Mouse (Mus musculus) C2C12 (cell line): ENCODE data around the gene Vwa5b2.

Source experiments
- CTCF ChIP-seq: IDR thresholded peaks from one replicate; pipeline ENCODE4 v1.5.1; 2011; ENCODE audit not compliant: control insufficient read depth, insufficient read depth, insufficient read length
- MYOD1 ChIP-seq: IDR thresholded peaks from one replicate; pipeline ENCODE4 v1.6.1; 2011; ENCODE audit warnings: low read depth; ENCODE audit not compliant: control insufficient read depth, insufficient read length

GRCm38 (mm10) chr16:20638367-20638766 is 49.1 kb downstream of the Vwa5b2 start:
- TF ChIP-seq CTCF (no peak), MYOD1 (no peak)
